Mouse (Mus musculus) T-cell, adult 66 days (primary cell): ENCODE data around the gene Tex35. TPM values are rescaled to one million over a fixed set of nuclear protein-coding genes. Genes with fewer than 3 reads are reported as not detected.

ENCODE experiments used
- total RNA-seq, 2 experiments: library from RNA; stranded (reverse); gene quantifications; 3 replicates in 1 of 2; 4 replicates in 1 of 2; pipeline ENCODE4 v1.2.4; 2023

Tex35 gene
- not detected for total RNA-seq

GRCm38 (mm10) chr1:157108580-157108979, at the start of gene Tex35:
TSS of gene Tex35 (minus strand) at chr1:157108680.

Other genes with a start within 250 kb of the Tex35 start
- 10 to 100 TPM; 63.1 to 75.2 TPM for gene Ralgps2, start 169.1 kb downstream of the Tex35 start, total RNA-seq